Mouse (Mus musculus) midbrain, embryonic 11.5 days (tissue): ENCODE measurements around the gene Snrpb2. TPM values are rescaled to one million over a fixed set of nuclear protein-coding genes. Genes with fewer than 3 reads are reported as not detected.
A peak's percentile ranks its signal among the peaks of the same experiment; 100 is the strongest.

Source experiments
- ATAC-seq: fragments of 200-750 bp; cut with Nextera tagmentation; 2 replicates; pipeline ENCODE4 v1.8.0; 2017; ENCODE audit warnings: moderate TSS enrichment, moderate library complexity; ENCODE audit not compliant: low FRiP score
- DNase-seq: peaks from one replicate; pipeline ENCODE4 v3.0.0; 2015; ENCODE audit warnings: low spot score; ENCODE audit errors: missing footprints
- H3K27ac ChIP-seq: fragments of 300-500 bp; sonication (generic); 2 replicates; pipeline ENCODE4 v1.5.1; 2014; ENCODE audit warnings: low read depth, low read length
- H3K27me3 ChIP-seq: fragments of 300-500 bp; sonication (generic); 2 replicates; pipeline ENCODE4 v1.6.1; 2014; ENCODE audit warnings: mild to moderate bottlenecking, low read length, moderate library complexity, mixed read lengths; ENCODE audit not compliant: control insufficient read depth, insufficient read depth
- H3K36me3 ChIP-seq: fragments of 300-500 bp; sonication (generic); 2 replicates; pipeline ENCODE4 v1.6.1; 2014; ENCODE audit warnings: mild to moderate bottlenecking, low read length, moderate library complexity, mixed read lengths; ENCODE audit not compliant: control insufficient read depth, insufficient read depth
- H3K4me1 ChIP-seq: fragments of 300-500 bp; sonication (generic); 2 replicates; pipeline ENCODE4 v1.6.1; 2014; ENCODE audit warnings: low read length; ENCODE audit not compliant: control insufficient read depth, insufficient read depth
- H3K4me2 ChIP-seq: fragments of 300-500 bp; sonication (generic); 2 replicates; pipeline ENCODE4 v1.6.1; 2014; ENCODE audit warnings: mild to moderate bottlenecking, moderate library complexity
- H3K4me3 ChIP-seq: fragments of 300-500 bp; sonication (generic); 2 replicates; pipeline ENCODE4 v1.5.1; 2014; ENCODE audit warnings: low read depth, low read length
- H3K9ac ChIP-seq: fragments of 300-500 bp; sonication (generic); 2 replicates; pipeline ENCODE4 v1.6.1; 2014; ENCODE audit warnings: low read length
- H3K9me3 ChIP-seq: fragments of 300-500 bp; sonication (generic); 2 replicates; pipeline ENCODE4 v1.6.1; 2016; ENCODE audit warnings: low read length; ENCODE audit not compliant: control insufficient read depth
- WGBS: fragments of 180-500 bp; shearing (Covaris S2); extraction: QIAGEN DNeasy Blood & Tissue Kit; methylation state at CpG from one replicate; pipeline ENCODE4 v1.1.7; 2014; 5-methylcytosine and 5-hydroxymethylcytosine counted together
- polyA plus RNA-seq: library from polyadenylated mRNA; unstranded; fragments of >200 nt; fragmentation: Nextera tagmentation; extraction: Ambion mirVana; gene quantifications from 2 replicates; pipeline ENCODE4 v1.2.1, GENCODE M21; 2014

Gene Snrpb2
- 149 and 152 TPM in 2 replicates for polyA plus RNA-seq

GRCm38 (mm10) chr2:143062812-143063792, at the start of gene Snrpb2:
Gene Snrpb2, plus strand, starts transcription at chr2:143063039.
- ATAC-seq (peak; percentile 94), DNase-seq (peak; percentile 99)
- peak within 1 kb of the TSS; percentile 84 for H3K9ac ChIP-seq
- H3K4me1 ChIP-seq = peaks cover 3% of the 10 kb centered on the region; the same call in 1 of the 2 replicates
- WGBS = 2% methylated on average over 55 of the region's 55 CpGs
- H3K4me2 ChIP-seq = peak within 1 kb of the TSS; percentile 88
- H3K9me3 ChIP-seq = no peaks in the 10 kb centered on the region
- peaks cover 5% of the 10 kb centered on the region; the same call in 1 of the 2 replicates for H3K36me3 ChIP-seq
- H3K27ac ChIP-seq = no peak within 1 kb of the TSS
- H3K4me3 ChIP-seq = peak within 1 kb of the TSS; percentile 81
- H3K27me3 ChIP-seq = no peaks in the 10 kb centered on the region

- no peaks in the 10 kb centered on the region for H3K36me3 ChIP-seq
- no peaks in the 10 kb centered on the region for H3K4me1 ChIP-seq
- no peaks in the 10 kb centered on the region for H3K27me3 ChIP-seq
- no peak for ATAC-seq
- no peak overlapping the region for H3K4me2 ChIP-seq
- H3K9me3 ChIP-seq = no peaks in the 10 kb centered on the region
- 82% methylated on average over 5 of the region's 5 CpGs for WGBS
- no peak overlapping the region for H3K27ac ChIP-seq
- no peak overlapping the region for H3K4me3 ChIP-seq
- no peak overlapping the region for H3K9ac ChIP-seq
- DNase-seq = no peak
Observed at GRCm38 (mm10) chr2:143013057-143013456, 49.8 kb upstream of the Snrpb2 start.

- Histone ChIP-seq H3K36me3 (no peaks in the 10 kb centered on the region), H3K9ac (no peak overlapping the region), H3K4me3 (no peak overlapping the region), H3K27me3 (no peaks in the 10 kb centered on the region), H3K27ac (no peak overlapping the region), H3K4me1 (no peaks in the 10 kb centered on the region), H3K4me2 (no peak overlapping the region), H3K9me3 (no peaks in the 10 kb centered on the region)
- ATAC-seq = no peak
- 97% methylated on average over 7 of the region's 8 CpGs for WGBS
- no peak for DNase-seq
Observed at GRCm38 (mm10) chr2:143018084-143018483, 44.8 kb upstream of the Snrpb2 start.

- Histone ChIP-seq H3K27ac (no peak overlapping the region), H3K27me3 (no peaks in the 10 kb centered on the region), H3K4me3 (no peak overlapping the region), H3K9me3 (no peaks in the 10 kb centered on the region), H3K4me2 (no peak overlapping the region), H3K9ac (no peak overlapping the region), H3K36me3 (no peaks in the 10 kb centered on the region), H3K4me1 (no peaks in the 10 kb centered on the region)
- no peak for ATAC-seq
- WGBS = 51% methylated on average over 5 of the region's 5 CpGs
- DNase-seq = no peak
Observed at GRCm38 (mm10) chr2:143018591-143019130, 44.2 kb upstream of the Snrpb2 start.

- H3K27me3 ChIP-seq = no peaks in the 10 kb centered on the region
- H3K9me3 ChIP-seq = no peaks in the 10 kb centered on the region
- no peaks in the 10 kb centered on the region for H3K36me3 ChIP-seq
- no peak overlapping the region for H3K4me2 ChIP-seq
- DNase-seq = no peak
- no peak for ATAC-seq
- no peaks in the 10 kb centered on the region for H3K4me1 ChIP-seq
- 65% methylated on average over 2 of the region's 2 CpGs for WGBS
- H3K9ac ChIP-seq = no peak overlapping the region
- H3K27ac ChIP-seq = no peak overlapping the region
- H3K4me3 ChIP-seq = no peak overlapping the region
Observed at GRCm38 (mm10) chr2:143019727-143020126, 43.1 kb upstream of the Snrpb2 start.

GRCm38 (mm10) chr2:143023331-143023730, 39.5 kb upstream of the Snrpb2 start:
- ATAC-seq (no peak), DNase-seq (no peak)
- H3K9me3 ChIP-seq = no peaks in the 10 kb centered on the region
- H3K27ac ChIP-seq = no peak overlapping the region
- no peak overlapping the region for H3K9ac ChIP-seq
- no peak overlapping the region for H3K4me2 ChIP-seq
- H3K4me3 ChIP-seq = no peak overlapping the region
- 90% methylated on average over 2 of the region's 2 CpGs for WGBS
- H3K36me3 ChIP-seq = no peaks in the 10 kb centered on the region
- H3K27me3 ChIP-seq = no peaks in the 10 kb centered on the region
- no peaks in the 10 kb centered on the region for H3K4me1 ChIP-seq

- WGBS = 82% methylated on average over 4 of the region's 4 CpGs
- no peaks in the 10 kb centered on the region for H3K9me3 ChIP-seq
- no peak overlapping the region for H3K9ac ChIP-seq
- DNase-seq (no peak), ATAC-seq (no peak)
- no peaks in the 10 kb centered on the region for H3K4me1 ChIP-seq
- H3K36me3 ChIP-seq = no peaks in the 10 kb centered on the region
- H3K27me3 ChIP-seq = no peaks in the 10 kb centered on the region
- no peak overlapping the region for H3K27ac ChIP-seq
- H3K4me2 ChIP-seq = no peak overlapping the region
- H3K4me3 ChIP-seq = no peak overlapping the region
Observed at GRCm38 (mm10) chr2:143024226-143024625, 38.6 kb upstream of the Snrpb2 start.

- no peak overlapping the region for H3K9ac ChIP-seq
- 96% methylated on average over 1 of the region's 1 CpGs for WGBS
- no peaks in the 10 kb centered on the region; the same call in 1 of the 2 replicates for H3K27me3 ChIP-seq
- H3K4me1 ChIP-seq = peaks cover 9% of the 10 kb centered on the region
- H3K4me3 ChIP-seq = no peak overlapping the region
- H3K27ac ChIP-seq = no peak overlapping the region
- no peaks in the 10 kb centered on the region for H3K9me3 ChIP-seq
- H3K36me3 ChIP-seq = no peaks in the 10 kb centered on the region
- DNase-seq (no peak), ATAC-seq (no peak)
- no peak overlapping the region for H3K4me2 ChIP-seq
Observed at GRCm38 (mm10) chr2:143031283-143031682, 31.6 kb upstream of the Snrpb2 start.
